Mouse (Mus musculus) liver, adult 2 months (tissue): ENCODE results near the gene Gmpr.

Experiments
- CTCF ChIP-seq: fragments of 200-500 bp; IDR thresholded peaks from 2 replicates; pipeline ENCODE4 v1.5.1; 2011; ENCODE audit warnings: low read depth, low read length, control low read depth
- POLR2A ChIP-seq: fragments of 200-500 bp; IDR thresholded peaks from 2 replicates; pipeline ENCODE4 v1.6.1; 2011; ENCODE audit warnings: low read length, control low read depth; ENCODE audit not compliant: insufficient read depth; ENCODE audit errors: extremely low read depth

GRCm38 (mm10) chr13:45582294-45582693, 75.0 kb downstream of the Gmpr start:
- TF ChIP-seq POLR2A (no peak), CTCF (no peak)
